Mouse (Mus musculus) ovary, adult 18-20 months (tissue): Measurements from ENCODE around the gene Gpatch4.

Experiments used
- DNase-seq: peaks from one replicate; pipeline ENCODE4 v3.0.0; 2022; ENCODE audit warnings: low spot score, mixed read lengths

The Gpatch4 gene

DNA sequence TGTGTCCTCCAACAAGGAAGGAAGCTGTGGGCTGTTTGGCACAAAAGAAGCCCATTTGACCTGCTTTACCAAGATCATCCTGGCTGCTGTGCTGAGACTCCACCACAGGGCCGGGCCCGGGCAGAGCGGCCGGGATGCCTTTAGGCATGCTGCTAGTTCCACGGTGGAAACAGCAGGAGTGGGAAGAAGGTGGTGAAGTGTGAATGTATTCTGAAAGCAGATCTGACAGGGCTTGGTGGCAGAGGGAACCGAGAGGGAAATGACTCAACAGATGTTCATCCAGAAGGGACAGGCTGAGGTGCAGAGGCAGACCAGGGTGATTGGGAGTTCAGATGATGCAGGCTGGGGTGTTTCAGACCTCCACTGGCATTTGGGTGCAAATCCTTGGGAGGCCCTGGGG lies 54.8 kb downstream of the Gpatch4 start:
- no peak for DNase-seq

- DNase-seq: no peak
These were observed 57.3 kb downstream of the Gpatch4 start for GRCm38 (mm10) chr3:88100251-88100650.

- no peak for DNase-seq
These were observed 58.8 kb downstream of the Gpatch4 start for GRCm38 (mm10) chr3:88101736-88102135.

DNA sequence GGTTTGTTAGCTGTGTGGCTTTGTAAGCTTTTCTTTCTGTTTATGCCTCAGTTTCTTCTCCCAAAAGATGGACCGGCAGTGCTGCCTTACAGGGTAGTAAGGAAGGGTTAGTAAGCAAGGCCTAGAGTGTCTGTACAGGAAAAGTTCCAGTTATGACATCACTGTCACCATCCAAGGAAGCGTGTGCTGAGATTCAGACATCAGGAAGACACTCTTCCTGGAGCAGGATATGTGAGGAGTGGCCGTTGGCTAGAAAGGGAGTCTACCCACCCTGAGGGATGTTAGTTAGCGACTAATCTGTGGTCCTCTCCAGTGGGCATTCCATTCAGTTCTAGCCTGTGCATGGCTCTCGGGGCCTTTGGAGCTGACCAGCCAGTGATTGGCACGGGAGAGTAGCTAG lies 59.3 kb downstream of the Gpatch4 start:
- DNase-seq: no peak

DNA sequence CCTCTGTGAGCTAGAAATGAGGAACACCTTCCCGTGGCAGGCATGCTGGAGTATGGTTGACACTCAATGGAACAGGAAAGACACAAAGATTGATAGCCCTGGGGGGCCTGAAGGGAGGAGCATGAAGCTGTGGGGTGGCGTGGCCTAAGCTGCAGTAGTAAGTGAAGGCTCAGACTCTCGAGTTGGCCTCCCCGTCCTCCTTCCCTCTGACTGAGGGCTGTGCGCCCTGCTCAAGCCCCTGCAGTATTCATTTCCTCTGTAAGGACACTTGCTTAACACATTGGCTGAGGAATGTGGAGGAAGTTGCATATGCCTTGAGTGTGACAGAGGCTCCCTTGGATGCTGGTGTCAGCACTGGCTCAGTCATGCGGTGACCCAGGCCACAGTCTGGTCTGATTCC lies 59.7 kb downstream of the Gpatch4 start:
- no peak for DNase-seq
